Mouse (Mus musculus) thymus, adult 2 months (tissue): Measurements from ENCODE around the gene Mrpl43.

Source experiments
- CTCF ChIP-seq: fragments of 200-500 bp; IDR thresholded peaks from 2 replicates; pipeline ENCODE4 v1.5.1; 2012; ENCODE audit warnings: mild to moderate bottlenecking, control low read depth, low read length, moderate library complexity, borderline replicate concordance; ENCODE audit not compliant: control insufficient read depth, poor library complexity, insufficient read depth; ENCODE audit errors: extremely low read depth
- POLR2A ChIP-seq: fragments of 200-500 bp; IDR thresholded peaks from 2 replicates; pipeline ENCODE4 v1.6.1; 2012; ENCODE audit warnings: mild to moderate bottlenecking, low read length, control low read depth, moderate library complexity; ENCODE audit not compliant: control insufficient read depth, poor library complexity, insufficient read depth; ENCODE audit errors: extremely low read depth

GRCm38 (mm10) chr19:44985159-44985988, 20.9 kb downstream of the Mrpl43 start:
- TF ChIP-seq POLR2A = no peak
- TF ChIP-seq CTCF = no peak
